Mouse (Mus musculus) 3134 (cell line): ENCODE data around the gene Vmn1r2.
"Not testable (repeated sequence)": the region's sequence is repeated elsewhere in the genome, so short reads cannot be mapped to it uniquely, and the experiment has no call there.

ENCODE experiments used
- DNase-seq: peaks from one replicate; pipeline ENCODE4 v3.0.0-alpha.2; 2011; ENCODE audit warnings: low spot score; ENCODE audit not compliant: insufficient read length; ENCODE audit errors: extremely low read depth

Vmn1r2 gene

GRCm38 (mm10) chr4:3167020-3167419, at the start of gene Vmn1r2:
Vmn1r2 (plus strand) TSS chr4:3167320.
- not testable (repeated sequence) for DNase-seq

DNA sequence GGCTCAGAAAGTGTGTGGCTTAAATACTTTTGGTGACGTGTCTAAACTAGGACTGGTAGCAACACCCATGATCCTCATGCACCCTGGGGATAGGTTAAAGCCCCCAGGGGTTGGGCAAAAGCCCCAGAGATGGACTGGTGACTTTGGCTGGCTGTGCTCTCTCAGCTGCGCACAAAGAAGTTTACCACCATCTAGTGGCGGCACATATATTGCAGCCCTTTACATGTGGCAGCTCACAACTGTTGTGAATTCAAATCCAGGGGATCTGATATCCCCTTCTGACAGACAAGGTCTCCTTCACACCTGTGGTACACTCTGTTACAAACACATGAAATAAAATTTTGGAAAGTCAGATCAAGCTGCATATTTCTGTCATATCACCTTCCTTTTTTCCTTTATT, 19.2 kb upstream of the Vmn1r2 start:
- not testable (repeated sequence) for DNase-seq

DNA sequence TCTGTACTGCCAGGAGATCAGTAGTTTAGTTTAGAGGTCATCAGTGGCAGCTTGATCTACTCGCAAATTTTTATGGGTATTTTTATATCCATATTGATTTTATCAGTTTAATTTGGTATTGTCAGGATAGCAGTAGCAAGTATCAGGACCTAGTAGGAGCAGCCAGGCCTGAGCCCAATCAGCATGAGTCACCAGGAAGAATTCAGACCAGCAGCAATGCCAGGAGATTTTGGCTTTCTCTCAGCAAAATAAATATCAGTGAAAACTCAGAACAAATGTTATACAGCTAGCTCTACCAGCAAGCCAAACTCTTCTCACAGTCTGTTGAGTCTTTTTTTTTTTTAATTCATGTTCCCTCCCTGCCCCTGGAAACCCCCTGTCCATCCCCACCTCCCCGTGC, 13.8 kb upstream of the Vmn1r2 start:
- not testable (repeated sequence) for DNase-seq

DNA sequence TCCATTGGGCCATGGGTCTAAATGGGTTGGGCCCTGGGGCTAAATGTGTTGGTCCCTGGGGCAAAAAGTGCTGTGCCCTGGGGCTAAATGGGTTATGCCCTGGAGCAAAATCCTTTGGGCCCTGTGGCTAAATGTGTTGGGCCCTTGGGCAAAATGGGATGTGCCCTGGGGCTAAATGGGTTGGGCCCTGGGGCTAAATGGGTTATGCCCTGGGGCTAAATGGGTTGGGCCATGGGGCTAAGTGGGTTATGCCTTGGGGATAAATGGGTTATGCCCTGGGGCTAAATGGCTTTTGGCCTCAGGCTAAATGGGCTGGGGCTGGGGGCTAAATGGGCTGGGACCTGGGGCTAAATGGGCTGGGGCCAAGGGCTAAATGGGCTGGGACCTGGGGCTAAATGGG, 2.7 kb upstream of the Vmn1r2 start:
- not testable (repeated sequence) for DNase-seq

- no peak for DNase-seq
Observed at GRCm38 (mm10) chr4:3165046-3165445, 2.1 kb upstream of the Vmn1r2 start.

DNA sequence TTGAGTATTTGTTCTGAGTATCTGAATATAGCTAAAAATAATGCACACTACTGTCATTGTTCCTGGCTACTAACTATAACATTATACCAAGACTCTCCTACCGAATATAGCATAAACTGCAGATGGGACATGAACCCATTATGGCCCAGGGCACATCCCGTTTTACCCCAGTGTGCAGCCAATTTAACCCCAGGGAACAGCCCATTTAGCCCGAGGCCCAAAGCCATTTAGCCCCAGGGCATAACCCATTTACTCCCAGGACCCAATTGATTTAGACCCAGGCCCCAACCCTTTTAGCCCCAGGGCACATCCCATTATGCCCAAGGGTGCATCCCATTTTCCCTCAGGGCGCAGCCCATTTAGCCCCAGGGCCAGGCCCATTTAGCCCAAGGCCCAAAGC, 7.5 kb downstream of the Vmn1r2 start:
- DNase-seq = not testable (repeated sequence)

DNA sequence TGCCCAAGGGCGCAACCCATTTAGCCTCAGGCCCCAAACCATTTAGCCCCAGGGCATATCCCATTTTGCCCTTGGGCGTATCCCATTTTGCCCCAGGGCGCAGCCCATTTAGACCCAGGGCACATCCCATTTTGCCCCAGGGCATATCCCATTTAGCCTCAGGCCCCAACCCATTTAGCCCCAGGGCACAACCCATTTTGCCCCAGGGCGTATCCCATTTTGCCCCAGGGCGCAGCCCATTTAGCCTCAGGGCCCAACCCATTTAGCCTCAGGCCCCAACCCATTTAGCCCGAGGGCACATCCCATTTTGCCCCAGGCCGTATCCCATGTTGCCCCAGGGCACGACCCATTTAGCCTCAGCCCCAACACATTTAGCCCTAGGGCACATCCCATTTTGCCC, 8.6 kb downstream of the Vmn1r2 start:
- DNase-seq = not testable (repeated sequence)

- not testable (repeated sequence) for DNase-seq
Observed at GRCm38 (mm10) chr4:3176195-3176594, 9.1 kb downstream of the Vmn1r2 start.

DNA sequence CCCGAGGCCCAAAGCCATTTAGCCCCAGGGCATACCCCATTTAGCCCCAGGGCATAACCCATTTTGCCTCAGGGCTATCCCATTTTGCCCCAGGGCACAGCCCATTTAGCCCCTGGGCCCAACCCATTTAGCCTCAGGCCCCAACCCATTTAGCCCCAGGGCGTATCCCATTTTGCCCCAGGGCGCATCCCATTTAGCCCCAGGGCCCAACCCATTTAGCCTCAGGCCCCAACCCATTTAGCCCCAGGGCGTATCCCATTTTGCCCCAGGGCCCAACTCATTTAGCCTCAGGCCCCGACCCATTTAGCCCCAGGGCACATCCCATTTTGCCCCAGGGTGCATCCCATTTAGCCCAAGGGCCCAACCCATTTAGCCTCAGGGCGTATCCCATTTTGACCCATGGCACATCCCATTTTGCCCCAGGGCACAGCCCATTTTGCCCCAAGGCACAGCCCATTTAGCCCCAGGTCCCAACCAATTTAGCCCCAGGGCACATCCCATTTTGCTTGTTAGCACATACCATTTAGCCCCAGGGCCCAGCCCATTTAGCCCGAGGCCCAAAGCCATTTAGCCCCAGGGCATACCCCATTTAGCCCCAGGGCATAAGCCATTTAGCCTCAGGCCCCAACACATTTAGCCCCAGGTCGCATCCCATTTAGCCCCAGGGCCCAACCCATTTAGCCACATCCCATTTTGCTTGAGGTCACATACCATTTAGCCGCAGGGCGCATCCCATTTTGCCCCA, 9.8 kb downstream of the Vmn1r2 start:
- not testable (repeated sequence) for DNase-seq

DNA sequence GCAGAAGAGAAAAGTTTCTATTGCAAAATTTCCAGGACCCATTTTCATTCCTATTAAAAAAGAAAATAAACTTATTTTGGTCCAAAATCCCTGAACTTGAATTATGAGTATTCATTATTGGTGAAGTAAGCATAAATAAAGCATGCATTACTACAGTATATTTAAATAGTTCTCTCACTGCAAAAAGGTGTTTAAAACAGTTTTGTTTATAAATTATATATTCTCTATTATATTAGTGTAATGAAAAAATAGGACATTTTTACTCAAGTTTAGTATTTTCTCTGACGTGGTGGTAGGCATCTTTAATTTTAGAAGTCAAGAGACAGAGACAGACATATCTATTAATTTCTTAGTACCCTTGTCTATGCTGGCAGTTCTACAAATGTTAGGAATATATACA, 18.1 kb downstream of the Vmn1r2 start, which contains the start of gene Vmn1r3:
TSS of gene Vmn1r3 (minus strand) at position 101 of the 400 bp plus-strand sequence.
- not testable (repeated sequence) for DNase-seq

DNA sequence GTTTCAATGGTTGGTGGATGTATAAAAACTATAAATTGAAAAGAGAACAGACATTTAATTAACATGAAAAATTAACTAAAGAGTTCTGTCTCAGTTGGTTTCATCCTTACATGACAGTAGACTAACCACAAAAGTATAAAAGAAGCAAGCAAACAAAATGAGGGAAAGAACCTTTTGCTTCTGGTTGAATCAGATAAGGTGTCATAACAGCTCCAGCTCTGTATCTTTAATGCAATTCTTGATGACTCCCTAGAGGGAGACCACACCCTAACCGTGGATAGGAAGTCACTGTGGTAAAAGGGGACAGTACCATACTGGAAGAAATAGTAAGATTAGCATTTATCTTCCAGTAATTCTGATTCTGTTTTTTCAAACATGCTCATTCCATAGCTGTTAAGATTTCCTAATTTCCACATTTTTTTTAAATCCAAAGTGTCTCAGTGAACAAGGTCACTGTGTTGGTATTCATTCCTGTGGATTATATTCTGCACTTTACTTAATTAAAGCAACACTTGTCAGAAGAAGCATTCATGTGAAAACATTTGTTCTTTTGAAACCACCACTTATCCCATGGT, 42.6 kb downstream of the Vmn1r2 start:
- DNase-seq = not testable (repeated sequence)

DNA sequence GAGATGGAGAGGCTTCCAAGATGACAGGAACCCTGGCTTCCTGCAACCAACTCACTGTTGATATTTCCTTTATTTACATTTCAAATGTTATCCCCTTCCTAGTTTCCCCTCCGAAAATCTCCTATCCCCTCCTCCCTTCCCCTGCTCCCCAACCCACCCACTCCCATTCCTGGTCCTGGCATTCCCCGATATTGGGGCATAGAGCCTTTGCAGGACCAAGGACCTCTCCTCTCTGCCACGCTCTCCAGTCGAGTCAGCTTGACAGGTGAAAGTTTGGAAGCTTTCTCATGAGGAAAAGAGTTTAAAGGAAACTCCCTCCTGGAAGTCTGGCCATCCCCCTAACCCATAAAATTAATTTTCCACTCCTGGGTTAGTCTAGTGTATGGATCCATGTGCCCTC, 46.2 kb downstream of the Vmn1r2 start:
- not testable (repeated sequence) for DNase-seq

GRCm38 (mm10) chr4:3216382-3216781, 49.3 kb downstream of the Vmn1r2 start:
- DNase-seq = not testable (repeated sequence)
